Mouse (Mus musculus) megakaryocyte, adult 5-6 weeks (primary cell): ENCODE data around the gene Emx1. TPM values are rescaled to one million over a fixed set of nuclear protein-coding genes. Genes with fewer than 3 reads are reported as not detected.
"Not testable (repeated sequence)": the region's sequence is repeated elsewhere in the genome, so short reads cannot be mapped to it uniquely, and the experiment has no call there.

Experiments used
- ATAC-seq: 2 replicates; pipeline ENCODE4 v1.8.0; 2016; ENCODE audit warnings: mild to moderate bottlenecking, inconsistent platforms; ENCODE audit not compliant: poor library complexity, severe bottlenecking
- total RNA-seq, 2 experiments: library from RNA; stranded (forward) in 1 of 2; stranded (reverse) in 1 of 2; fragments of 153-499, 151-499 nt in 1 of 2; fragments of 221-1000, 200-1000 nt in 1 of 2; gene quantifications; 2 replicates each; pipeline versions ENCODE4 v1.2.3 to v1.2.4; 2015 to 2017

The Emx1 gene
- total RNA-seq (2015), result not detected in 2 replicates
- not detected in 2 replicates for total RNA-seq (2017)

DNA sequence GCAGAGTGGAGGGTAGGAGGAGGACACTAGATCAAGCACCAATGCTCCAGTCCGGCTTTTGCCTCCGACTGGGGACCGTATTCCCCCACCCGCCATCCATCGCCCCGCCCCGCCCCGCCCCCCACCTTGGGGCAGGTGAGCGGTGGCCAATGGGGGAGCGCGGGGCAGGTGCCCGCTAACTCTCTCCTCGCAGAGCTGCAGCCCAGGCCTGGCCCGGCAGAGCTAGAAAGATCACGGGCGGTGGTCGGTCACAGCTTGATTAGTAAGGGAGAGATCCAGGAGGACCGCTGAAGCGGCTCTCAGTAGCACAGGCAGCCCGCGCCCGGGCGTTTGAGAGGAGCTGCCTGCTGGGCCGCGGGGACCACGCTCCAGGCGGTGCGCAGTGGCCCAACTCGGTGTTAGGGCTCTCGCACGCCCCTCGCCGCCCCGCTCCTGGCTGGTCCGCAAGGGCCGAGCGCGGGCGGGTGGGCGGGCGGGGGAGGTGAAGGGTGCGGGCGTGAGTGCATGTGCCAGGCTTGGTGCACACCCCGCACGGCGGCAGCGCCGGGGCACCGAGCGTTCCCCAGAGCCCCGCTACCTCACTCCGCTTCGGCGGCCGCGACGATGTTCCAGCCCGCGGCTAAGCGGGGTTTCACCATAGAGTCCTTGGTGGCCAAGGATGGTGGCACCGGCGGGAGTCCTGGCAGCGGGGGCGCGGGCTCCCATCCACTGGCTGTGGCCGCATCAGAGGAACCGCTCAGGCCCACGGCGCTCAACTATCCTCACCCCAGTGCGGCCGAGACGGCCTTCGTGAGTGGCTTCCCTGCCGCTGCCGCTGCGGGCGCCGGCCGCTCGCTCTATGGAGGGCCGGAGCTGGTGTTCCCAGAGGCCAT, at the start of gene Emx1:
TSS of gene Emx1 (plus strand) at position 99 of the 872 bp plus-strand sequence.
- no peak for ATAC-seq

DNA sequence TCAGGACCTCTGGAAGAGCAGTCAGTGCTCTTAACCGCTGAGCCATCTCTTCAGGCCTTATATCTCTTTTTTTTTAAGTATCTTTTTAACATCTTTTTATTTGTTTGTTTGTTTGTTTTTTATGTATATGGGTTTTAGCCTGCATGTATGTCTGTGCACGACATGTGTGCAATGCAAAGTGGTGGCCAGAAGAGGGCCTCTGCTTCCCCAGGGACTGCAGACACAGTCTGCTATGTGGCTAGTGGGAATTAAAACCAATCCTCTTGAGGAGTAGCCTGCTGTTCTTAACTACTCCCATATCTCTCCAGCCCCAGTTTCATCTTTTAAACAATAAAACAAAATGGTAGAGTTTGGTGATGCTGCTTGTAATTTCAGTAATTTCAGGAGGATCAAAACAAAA, 47.7 kb upstream of the Emx1 start:
- ATAC-seq, result no peak

DNA sequence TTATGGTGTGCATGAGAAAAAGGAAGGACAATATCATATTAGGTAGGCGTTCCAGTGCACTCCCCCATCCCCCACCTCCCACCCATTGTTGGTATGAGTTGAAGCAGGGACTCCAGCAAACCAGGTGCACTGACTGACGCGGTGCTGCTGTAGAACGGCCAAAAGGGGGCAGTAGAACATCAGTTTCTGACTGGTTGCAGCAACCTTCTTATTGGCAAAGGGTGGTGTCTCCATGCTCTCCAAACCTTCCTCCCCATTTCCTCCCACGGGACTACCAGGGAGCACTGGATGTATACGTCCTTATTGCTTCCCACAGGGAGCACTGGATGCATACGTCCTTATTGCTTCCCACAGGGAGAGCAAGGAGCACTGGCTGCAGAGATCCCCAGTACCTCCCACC, 46.2 kb upstream of the Emx1 start:
- not testable (repeated sequence) for ATAC-seq

DNA sequence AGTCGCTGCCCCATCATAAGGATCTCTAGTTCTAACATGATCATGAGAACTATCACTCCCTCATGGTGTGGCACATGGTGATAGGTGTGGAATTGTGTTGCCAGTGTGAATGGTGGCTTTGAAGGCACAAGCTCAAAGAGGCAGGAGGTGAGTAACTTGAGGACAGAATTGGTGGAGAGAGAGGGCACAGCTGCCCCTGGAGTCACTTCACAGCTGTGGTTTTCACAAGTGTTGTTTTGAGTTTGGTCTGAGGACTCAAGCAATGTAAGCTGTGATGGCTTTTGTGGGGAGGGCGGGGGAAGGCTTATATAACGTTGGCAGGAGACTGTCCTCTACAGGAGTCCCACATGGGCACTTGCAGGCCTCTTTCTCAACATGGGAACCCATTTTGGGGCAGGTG, 42.8 kb upstream of the Emx1 start:
- no peak for ATAC-seq

DNA sequence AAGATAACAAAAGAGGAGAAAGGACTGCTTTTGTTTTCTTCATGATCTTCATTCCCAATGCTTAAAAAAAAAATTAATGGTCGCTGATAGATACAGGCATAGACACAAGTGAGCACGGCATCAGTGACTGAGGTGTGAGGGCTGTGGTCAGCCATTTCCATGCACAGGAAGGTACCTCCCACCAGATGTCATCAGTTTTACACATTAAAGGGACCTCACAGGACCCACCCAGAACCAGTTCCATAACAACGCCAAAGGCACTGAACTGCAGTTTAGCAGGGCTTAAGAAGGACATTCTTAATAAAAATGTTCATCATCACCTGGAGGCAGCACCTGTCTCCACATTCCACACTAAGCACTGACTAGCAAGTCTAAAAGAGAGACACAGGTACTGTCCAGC, 39.6 kb upstream of the Emx1 start:
- ATAC-seq, result peak; percentile 62; the same call in 1 of the 2 replicates

DNA sequence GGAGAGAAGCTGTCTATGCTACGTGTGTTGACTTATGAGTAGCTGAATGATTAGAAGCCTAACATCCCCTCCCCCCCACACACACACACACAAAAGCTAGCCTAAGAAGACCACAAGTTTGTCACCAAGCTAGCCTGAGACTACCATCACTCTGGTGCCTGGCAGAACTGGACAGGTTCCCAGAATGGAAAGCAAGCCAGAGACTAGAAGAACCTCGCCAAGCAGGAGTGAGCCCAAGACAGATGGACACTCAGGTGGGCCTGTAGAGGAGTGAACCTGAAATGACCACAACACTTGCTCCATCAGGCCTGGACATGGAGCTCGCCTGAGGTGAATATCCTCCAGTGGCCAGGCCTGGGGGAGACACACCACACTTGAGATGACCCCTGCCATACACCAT, 36.9 kb upstream of the Emx1 start:
- ATAC-seq, result no peak

DNA sequence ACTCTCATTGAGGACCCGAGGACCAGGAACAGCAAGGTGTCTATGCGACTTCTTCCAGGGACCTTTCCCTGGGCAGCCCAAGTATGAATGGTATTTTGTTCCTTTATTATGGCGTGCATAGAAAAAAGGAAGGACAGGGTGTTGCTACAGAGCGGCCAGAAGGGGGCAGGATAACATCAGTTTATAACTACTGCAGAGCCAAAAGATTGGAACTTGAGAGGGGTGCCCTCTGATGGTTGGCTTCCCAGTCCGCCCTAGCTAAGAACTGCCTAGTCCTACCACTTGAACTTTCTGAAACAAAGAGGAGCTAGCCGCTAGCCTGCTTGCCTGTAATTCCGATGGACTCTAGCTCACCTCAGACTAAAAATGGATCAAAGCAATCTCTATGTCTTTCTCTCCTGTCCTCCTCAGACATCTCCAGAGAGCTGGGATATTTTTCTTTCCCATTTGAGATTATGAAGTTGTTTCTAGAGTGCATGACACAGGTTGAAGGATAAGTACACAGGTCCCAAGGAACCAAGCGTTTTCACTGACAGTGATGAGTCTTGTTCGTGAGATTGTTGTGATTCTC, 33.2 kb upstream of the Emx1 start:
- ATAC-seq, result peak; percentile 83

DNA sequence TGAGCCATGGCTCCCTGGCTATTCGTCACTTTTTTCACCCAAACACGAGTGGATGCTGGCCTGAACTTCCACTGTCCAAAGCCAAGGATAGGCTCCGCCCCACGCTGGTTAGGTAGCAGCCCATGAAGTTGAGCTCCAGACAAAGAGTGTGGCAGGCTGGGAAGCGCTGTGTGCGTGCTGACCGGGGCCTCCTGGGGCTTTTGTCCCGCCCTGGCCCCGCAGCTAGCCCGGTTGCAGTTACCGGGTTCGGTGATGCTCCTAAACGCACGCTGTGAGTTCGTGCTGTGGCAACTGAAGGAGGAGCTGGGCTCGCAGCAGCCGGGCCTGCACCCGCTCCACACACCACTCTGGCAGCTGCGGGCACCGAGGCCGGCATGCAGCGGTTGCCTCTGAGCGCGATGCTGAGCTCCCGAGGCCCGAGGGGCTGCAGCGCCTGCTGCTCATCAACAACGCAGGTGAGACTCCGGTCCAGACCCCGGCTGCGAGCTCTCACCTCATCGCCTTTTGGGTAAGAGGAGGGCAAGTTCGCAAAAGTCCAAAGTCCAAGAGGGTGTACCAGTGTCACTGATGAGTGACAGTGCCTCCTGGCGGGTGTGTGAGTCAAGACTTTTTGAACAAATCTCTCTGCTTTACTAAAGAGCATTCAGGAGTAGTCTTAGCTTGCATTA, 32.2 kb upstream of the Emx1 start:
- ATAC-seq, result no peak

DNA sequence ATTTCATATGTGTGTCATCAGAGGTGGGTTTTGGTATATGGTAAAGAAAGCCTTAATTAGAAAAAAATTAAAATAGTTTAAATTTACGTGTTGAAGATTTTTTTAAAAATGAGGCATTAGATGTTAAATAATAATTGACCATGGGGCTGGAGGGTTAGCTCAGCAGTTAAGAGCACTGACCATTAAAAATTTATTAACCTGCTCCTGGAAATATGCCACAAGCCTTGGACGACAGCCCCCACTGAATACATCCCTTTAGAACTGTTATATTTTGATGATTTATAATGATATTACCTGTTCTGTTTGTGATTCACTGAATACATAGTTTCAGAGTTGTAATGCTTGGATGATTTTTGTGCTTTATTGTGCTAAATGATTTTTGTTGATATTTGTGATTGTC, 30.7 kb upstream of the Emx1 start:
- not testable (repeated sequence) for ATAC-seq

DNA sequence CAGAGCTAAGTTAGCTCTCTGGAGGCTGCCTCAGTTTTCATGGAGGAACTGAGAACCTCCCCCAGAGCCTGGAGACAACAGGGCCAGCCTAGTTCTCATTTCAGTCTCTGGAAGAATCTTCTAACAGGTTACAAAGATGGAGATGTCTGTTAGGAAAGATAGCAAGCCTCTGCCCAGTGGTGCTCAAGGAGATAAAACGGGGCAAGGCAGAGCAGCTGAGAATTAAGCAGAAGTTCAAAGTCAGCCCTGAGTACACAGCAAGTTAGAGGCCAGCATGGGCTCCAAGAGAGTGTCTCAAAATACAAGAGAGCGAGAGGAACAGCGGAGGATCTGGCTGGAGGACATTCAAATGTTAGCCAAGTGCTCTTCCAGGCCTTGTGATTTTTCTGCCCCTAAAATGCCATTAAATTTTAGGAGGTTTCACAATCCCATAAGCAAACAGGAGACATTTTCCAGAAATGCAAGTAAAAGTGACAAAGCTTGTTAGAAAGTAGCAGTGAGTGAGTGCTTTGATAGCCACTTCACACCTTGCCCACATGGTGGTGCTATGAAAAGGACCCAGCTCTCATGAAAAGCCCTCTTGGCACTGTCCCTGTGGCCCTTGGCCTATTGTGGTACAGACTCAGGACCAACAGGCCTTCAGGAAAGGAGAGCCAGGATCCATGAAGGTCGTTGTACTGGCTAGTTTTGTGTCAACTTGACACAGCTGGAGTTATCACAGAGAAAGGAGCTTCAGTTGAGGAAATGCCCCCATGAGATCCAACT, 29.0 kb upstream of the Emx1 start:
- ATAC-seq, result not testable (repeated sequence)

DNA sequence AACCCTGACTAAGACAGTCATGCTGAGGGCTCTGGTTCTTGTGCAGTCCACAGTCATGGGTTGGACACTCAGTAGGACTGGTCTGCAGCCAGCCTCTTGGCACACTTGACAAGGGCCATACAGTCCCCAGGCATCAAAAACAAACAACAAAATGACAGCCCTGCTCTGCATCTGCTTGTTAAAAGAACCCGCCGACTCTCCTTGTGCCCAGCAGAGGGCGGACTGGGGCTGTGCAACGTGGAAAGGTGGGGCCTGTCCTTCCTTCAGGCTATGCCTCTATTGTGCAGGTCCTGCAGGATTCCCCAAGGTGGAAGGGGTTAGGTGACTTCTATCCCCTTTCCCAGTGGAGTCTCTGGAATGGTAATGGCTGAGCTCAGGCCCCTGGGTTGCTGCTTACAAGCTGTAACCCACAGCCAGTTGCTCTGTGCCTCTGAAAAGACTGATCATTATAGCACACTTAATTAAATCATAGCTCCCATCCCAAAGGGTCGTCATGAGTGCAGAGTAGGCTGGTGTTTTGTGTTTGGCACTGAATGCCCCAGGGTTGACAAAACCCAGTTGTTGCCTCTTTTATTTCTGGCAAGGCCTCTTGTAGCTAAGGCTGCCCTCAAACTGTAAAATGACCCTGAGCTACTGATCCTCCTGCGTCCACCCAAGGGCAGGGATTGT, 28.0 kb upstream of the Emx1 start:
- ATAC-seq, result peak; percentile 67

DNA sequence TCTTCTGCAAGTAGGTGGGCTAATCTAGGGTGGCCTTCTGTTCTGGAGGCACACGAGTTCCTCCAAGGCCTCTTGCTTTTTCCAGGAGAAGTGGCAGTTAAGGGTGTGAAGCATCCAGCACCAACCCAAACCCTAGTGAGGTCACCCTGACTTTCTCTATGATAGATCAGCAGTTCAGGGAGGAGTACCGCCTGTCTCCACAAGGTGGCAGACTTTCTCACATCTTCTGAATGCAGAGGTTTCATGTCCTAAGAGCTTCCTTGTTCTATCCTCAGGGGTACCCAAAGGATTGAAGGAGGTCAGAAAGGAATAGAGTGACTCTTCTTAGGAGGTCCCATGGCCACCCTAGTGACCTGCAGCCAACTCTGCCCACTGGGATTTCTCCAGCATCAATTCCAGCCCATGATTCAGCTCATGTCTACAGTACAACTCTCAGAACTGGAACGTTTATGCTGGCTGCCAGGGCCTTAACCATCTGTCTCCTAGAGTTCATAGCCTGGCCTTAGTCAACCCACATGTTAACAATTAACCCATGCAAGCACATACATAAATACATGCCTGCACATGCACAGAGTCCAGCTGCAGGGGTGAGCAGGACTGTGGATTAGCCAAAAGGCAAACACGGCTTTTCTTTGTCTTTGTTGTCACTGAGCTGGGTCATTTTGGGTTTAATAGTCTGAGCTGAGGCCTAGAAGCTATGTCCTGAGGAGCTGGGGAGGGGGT, 26.9 kb upstream of the Emx1 start:
- peak; percentile 82 for ATAC-seq

DNA sequence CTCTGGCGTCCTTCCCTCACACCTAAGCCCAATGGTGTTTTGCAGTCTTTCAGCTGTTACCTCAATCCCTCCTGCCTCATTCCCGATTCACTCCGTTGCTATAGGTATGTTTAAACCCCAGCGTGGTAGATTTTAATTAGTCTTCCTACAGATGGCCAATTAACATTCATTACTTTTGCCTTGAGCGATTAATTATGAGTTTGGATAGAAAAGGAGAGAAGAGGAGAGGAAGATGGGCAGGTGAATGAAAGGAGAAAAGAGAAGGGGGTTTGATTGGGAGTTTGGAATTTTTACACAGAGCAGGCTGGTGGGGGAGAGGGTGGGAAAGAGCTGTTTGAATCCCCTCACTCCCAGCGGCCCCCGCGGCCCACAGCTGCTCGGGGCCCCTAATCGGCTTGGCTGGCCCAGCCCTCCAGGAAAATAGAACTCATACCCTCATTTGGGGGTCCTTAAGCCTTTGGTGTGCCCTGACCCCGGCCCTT, 21.8 kb upstream of the Emx1 start:
- ATAC-seq, result no peak

DNA sequence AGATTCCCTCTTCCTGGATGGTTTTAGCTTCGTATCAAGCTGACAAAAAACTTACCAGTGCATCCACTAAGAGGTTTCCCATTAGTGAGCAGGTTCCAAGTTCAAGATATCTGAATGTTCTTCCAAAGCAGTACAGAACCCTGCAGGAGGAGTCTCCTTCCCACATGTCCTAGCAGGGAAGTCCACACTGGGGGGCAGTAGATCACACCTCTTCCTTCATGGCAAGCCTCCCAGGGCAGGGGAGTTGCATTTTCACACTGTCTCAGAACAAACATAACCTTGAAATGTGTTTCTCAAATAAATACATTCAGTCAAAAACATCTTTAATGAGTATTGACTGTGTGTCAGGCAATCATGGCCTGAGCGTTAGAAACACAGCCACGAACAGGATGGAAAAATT, 7.7 kb upstream of the Emx1 start:
- ATAC-seq, result no peak

DNA sequence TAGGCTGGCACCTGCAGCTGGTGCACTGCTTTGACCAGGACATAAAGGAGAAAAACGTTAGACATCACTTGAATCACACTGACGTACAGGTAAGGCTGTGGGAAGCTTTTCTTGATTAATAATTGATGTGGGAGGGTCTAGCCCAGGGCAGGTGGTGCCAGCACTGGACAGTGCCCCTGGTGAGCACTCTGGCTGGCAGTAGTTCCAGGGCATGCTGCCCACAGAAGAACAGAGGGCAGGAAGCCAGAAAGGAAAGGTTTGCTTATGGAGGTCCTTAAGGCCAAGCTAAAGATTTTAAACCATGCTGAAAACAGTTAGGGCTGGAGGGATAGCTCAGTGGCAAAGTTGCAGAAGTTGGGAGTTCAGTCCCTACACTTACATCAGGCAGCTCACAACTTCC, 7.2 kb upstream of the Emx1 start:
- no peak for ATAC-seq

DNA sequence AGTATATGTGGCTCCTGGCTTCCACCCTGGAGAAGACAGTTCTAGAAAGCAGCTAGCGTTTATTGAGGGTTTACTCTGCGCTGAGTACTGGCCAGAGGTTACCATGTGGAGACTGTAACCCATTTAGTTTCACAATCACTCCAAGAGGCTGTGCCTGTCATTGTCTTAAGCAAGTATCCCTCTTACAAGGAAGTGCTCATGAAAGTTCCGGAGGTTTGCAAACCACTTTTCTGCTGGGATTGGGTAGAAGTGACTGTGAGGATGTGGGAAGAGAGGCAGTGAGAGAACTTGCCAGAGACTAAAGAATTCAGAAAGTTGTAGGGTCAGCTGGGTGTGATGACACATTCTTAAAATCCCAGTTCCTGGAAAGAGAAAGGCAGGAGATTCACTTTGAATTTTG, 3.3 kb upstream of the Emx1 start:
- ATAC-seq, result no peak

DNA sequence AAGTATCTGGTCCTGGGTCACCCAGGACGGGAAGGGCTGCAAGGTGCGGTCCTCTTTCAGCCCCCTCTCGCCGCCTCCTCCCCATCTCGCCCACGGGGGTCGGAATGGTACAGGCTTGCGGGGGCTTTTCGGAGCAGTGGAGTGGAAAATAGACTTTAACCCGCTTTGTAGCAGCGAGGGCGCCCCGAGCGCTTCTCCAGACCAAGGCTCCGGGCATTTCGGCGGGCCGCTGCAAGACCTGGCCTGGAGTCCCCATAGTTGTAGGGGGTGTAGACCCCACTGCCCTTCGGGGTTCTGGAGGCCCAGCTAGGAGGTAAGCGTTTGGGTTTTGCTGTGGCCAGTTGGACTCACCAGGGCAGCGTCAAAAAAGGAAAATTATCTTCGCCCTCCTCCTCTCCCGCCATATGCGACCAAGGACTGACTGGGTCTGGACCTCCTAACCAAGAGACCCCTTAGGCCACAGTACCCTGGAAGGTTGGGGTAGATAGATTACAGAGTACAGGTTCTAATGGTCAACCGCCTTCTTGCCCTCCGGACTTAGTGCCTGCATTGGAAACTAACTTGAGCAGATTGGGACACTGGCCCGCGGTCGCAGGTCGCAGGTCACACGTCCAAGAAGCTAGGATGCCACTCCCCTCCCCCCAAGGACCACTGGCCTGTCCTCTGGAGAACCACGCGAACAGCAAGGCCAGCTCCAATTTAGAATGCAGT, 1.1 kb upstream of the Emx1 start:
- no peak for ATAC-seq

DNA sequence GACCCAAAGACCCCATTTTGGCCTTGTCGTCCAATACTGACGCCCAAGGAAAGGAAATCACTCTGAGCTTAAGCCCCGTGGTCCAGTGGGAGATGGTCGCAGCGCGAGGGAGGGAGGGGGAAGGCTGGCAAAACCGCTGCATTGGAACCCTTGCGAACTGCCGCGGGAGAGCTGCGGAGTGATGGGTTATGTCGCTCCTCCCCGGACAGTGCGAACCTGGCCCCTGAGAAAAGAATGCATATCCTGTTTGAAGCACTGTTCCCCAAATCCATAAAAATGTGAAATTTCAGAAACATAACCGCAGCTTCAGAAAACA, 536 bp upstream of the Emx1 start:
- ATAC-seq, result no peak
